Mouse (Mus musculus) hindbrain, postnatal 0 days (tissue): ENCODE results near the gene Spint5. TPM values are rescaled to one million over a fixed set of nuclear protein-coding genes. Genes with fewer than 3 reads are reported as not detected.
"Not testable (repeated sequence)": the region's sequence is repeated elsewhere in the genome, so short reads cannot be mapped to it uniquely, and the experiment has no call there.

Experiments used
- ATAC-seq: fragments of 200-750 bp; cut with Nextera tagmentation; 2 replicates; pipeline ENCODE4 v1.8.0; 2017; ENCODE audit warnings: mild to moderate bottlenecking, moderate TSS enrichment, moderate library complexity
- DNase-seq: peaks from one replicate; pipeline ENCODE4 v3.0.0-alpha.2; 2015; ENCODE audit warnings: low spot score
- H3K27ac ChIP-seq: fragments of 300-500 bp; sonication (generic); 2 replicates; pipeline ENCODE4 v1.5.1; 2014; ENCODE audit warnings: mild to moderate bottlenecking
- H3K27me3 ChIP-seq: fragments of 300-500 bp; sonication (generic); 2 replicates; pipeline ENCODE4 v1.6.1; 2014; ENCODE audit warnings: low read length, mixed read lengths; ENCODE audit not compliant: insufficient read depth
- H3K36me3 ChIP-seq: fragments of 300-500 bp; sonication (generic); 2 replicates; pipeline ENCODE4 v1.6.1; 2014; ENCODE audit warnings: low read length, mixed read lengths; ENCODE audit not compliant: insufficient read depth
- H3K4me1 ChIP-seq: fragments of 300-500 bp; sonication (generic); 2 replicates; pipeline ENCODE4 v1.6.1; 2014; ENCODE audit warnings: antibody characterized with exemption, low read length, mixed read lengths; ENCODE audit not compliant: insufficient read depth
- H3K4me2 ChIP-seq: fragments of 300-500 bp; sonication (generic); 2 replicates; pipeline ENCODE4 v1.6.1; 2014; ENCODE audit warnings: low read depth, mild to moderate bottlenecking, low read length, moderate library complexity, mixed read lengths
- H3K4me3 ChIP-seq: fragments of 300-500 bp; sonication (generic); 2 replicates; pipeline ENCODE4 v1.5.1; 2014; ENCODE audit warnings: low read length
- H3K9ac ChIP-seq: fragments of 300-500 bp; sonication (generic); replicated peaks from 2 replicates; pipeline ENCODE4 v1.6.1; 2014; ENCODE audit warnings: mild to moderate bottlenecking, low read length, moderate library complexity, mixed read lengths
- H3K9me3 ChIP-seq: fragments of 300-500 bp; sonication (generic); 2 replicates; pipeline ENCODE4 v1.6.1; 2016; ENCODE audit warnings: low read length, mixed read lengths
- CTCF ChIP-seq: IDR thresholded peaks from 2 replicates; pipeline ENCODE4 v1.5.1; 2016; ENCODE audit warnings: antibody characterized with exemption, control low read depth, low read depth
- WGBS: fragments of 180-500 bp; shearing (Covaris S2); extraction: QIAGEN DNeasy Blood & Tissue Kit; methylation state at CpG from one replicate; pipeline ENCODE4 v1.1.7; 2014; 5-methylcytosine and 5-hydroxymethylcytosine counted together
- polyA plus RNA-seq: library from polyadenylated mRNA; unstranded; fragments of >200 nt; fragmentation: Nextera tagmentation; extraction: Ambion mirVana; gene quantifications from 2 replicates; pipeline ENCODE4 v1.2.1, GENCODE M21; 2015
- total RNA-seq: library from RNA; depleted of rRNA; stranded (reverse); fragments of >200 nt; gene quantifications from 2 replicates; pipeline ENCODE4 v1.2.3, GENCODE M21; 2014

Gene Spint5
- total and polyA plus RNA-seq, 2 experiments from 2014 or later: not detected

DNA sequence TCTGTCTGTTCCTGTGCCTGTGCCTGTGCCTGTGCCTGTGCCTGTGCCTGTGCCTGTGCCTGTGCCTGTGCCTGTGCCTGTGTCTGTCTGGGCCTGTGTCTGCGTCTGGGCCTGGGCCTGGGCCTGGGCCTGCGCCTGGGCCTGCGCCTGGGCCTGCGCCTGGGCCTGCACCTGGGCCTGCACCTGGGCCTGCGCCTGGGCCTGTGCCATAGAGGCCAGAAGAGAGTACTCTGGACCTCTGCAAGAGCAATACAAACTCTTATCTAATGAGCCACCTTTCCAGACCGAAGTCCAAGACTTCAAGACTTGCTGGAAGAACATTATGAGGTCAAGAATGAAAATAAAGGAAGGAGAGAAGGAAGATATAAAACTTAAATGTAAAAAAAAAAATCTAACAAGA is 9.8 kb upstream of the Spint5 start:
- Histone ChIP-seq H3K9ac (no peak overlapping the region), H3K9me3 (no peaks in the 10 kb centered on the region), H3K27me3 (no peaks in the 10 kb centered on the region), H3K4me3 (no peak overlapping the region), H3K36me3 (no peaks in the 10 kb centered on the region), H3K4me2 (no peak overlapping the region), H3K27ac (no peak overlapping the region), H3K4me1 (no peaks in the 10 kb centered on the region)
- no peak for DNase-seq
- no peak for ATAC-seq
- 95% methylated on average over 6 of the region's 6 CpGs for WGBS
- no peak for TF ChIP-seq CTCF

GRCm38 (mm10) chr2:164705991-164706390 is 9.1 kb upstream of the Spint5 start:
- Histone ChIP-seq H3K4me2 (no peak overlapping the region), H3K4me1 (no peaks in the 10 kb centered on the region), H3K36me3 (no peaks in the 10 kb centered on the region), H3K27ac (no peak overlapping the region), H3K9ac (no peak overlapping the region), H3K4me3 (no peak overlapping the region), H3K9me3 (no peaks in the 10 kb centered on the region), H3K27me3 (no peaks in the 10 kb centered on the region)
- ATAC-seq: no peak
- DNase-seq: no peak
- WGBS: 92% methylated on average over 14 of the region's 14 CpGs
- no peak for TF ChIP-seq CTCF

GRCm38 (mm10) chr2:164716194-164716786 is 1.2 kb downstream of the Spint5 start:
- H3K36me3 ChIP-seq, H3K27ac ChIP-seq, DNase-seq, H3K9ac ChIP-seq, H3K27me3 ChIP-seq, ATAC-seq, H3K9me3 ChIP-seq, H3K4me3 ChIP-seq, H3K4me1 ChIP-seq, H3K4me2 ChIP-seq: not testable (repeated sequence)
- WGBS: 90% methylated on average over 21 of the region's 23 CpGs

GRCm38 (mm10) chr2:164723276-164723675 is 8.2 kb downstream of the Spint5 start:
- Histone ChIP-seq H3K9ac (no peak overlapping the region), H3K27ac (no peak overlapping the region), H3K9me3 (no peaks in the 10 kb centered on the region), H3K4me1 (no peaks in the 10 kb centered on the region), H3K36me3 (no peaks in the 10 kb centered on the region), H3K4me3 (no peak overlapping the region), H3K27me3 (no peaks in the 10 kb centered on the region), H3K4me2 (no peak overlapping the region)
- ATAC-seq (no peak), DNase-seq (no peak)
- WGBS: 64% methylated on average over 4 of the region's 4 CpGs
- no peak for TF ChIP-seq CTCF

DNA sequence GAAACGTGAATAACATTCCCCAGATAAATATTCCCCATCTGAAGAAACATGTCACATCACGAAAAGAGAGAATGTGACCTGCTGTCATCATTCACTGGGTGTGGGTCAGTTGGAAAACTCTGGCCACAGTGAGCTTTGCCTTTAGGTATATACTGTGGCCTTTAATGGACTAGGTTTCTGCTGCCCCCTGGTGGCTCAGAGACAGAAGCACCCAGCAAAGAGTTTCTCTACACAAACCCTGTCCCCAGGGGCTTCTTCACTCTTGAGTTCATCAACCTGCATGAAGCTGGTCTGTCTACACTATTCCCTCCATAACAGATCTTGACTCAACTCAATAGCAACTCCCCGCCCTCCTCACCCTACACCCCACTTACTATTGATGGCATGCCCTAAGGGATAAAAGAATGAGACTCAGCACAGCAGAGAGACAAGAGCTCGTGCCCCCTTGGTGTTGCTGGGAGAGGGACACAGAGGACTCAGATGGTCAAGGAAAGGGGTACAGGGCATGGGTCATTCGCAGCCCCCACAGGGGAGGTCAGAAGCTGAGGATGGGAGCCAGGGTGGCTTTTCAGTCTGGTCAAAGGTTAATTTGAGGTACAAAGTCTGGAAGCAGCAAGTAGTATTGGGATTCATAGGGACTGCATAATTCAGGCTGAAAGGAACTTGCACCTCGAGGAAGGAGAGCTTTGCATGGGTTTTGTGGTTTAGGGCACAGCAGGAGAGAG is 11.0 kb downstream of the Spint5 start:
- DNase-seq (peak; percentile 89), ATAC-seq (peak; percentile 64; the same call in 1 of the 2 replicates)
- H3K4me2 ChIP-seq: no peak overlapping the region
- no peaks in the 10 kb centered on the region for H3K27me3 ChIP-seq
- no peaks in the 10 kb centered on the region for H3K4me1 ChIP-seq
- peak; percentile 91 for TF ChIP-seq CTCF
- no peaks in the 10 kb centered on the region for H3K9me3 ChIP-seq
- no peak overlapping the region for H3K4me3 ChIP-seq
- no peak overlapping the region for H3K9ac ChIP-seq
- H3K27ac ChIP-seq: no peak overlapping the region
- WGBS: 23% methylated on average over 6 of the region's 6 CpGs
- no peaks in the 10 kb centered on the region for H3K36me3 ChIP-seq

DNA sequence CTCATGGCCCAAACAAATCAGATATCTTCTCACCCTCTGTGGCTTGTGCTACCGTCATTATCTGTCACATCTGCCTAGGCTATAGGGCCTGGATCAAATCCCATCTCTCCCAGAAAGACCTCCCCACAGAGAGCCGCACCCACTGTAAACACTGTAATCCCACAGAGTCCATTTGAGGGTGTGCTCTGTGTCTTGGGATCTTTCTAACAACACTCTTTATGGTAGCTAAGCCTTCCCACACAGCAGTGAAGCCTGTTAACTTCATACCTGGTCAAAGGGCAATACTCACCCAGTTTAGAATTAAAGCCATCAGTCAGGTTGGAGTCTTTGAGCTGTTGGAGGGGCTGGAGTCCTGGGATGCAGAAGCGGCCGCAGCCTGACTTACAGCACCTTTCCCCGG is 16.6 kb downstream of the Spint5 start:
- WGBS: 73% methylated on average over 5 of the region's 5 CpGs
- Histone ChIP-seq H3K4me3 (no peak overlapping the region), H3K9ac (no peak overlapping the region), H3K36me3 (no peaks in the 10 kb centered on the region), H3K27me3 (no peaks in the 10 kb centered on the region), H3K4me1 (no peaks in the 10 kb centered on the region), H3K9me3 (no peaks in the 10 kb centered on the region), H3K27ac (no peak overlapping the region), H3K4me2 (no peak overlapping the region)
- DNase-seq: no peak
- no peak for ATAC-seq
- TF ChIP-seq CTCF: no peak

DNA sequence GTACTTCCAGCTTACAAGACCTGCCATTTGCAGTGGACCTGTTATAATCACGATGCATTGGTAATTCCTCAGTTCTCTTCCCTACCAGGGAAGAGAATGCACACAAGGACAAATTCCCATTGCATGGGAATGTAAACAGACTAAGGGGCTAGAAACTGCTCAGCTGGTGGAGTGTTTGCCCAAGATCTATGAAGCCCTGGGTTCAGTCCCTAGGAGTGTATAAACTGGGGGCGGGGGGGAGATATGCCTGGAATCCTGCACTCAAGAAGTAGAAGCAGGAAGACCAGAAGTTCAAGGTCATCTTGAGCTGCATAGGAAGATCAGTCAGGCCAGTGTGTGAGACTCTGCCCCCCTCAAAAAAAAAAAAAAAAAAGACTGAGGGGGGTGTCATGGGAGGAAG is 18.2 kb downstream of the Spint5 start:
- no peaks in the 10 kb centered on the region for H3K4me1 ChIP-seq
- no peak for TF ChIP-seq CTCF
- no peaks in the 10 kb centered on the region for H3K9me3 ChIP-seq
- H3K4me3 ChIP-seq: no peak overlapping the region
- H3K9ac ChIP-seq: no peak overlapping the region
- H3K27ac ChIP-seq: no peak overlapping the region
- H3K4me2 ChIP-seq: no peak overlapping the region
- no peaks in the 10 kb centered on the region for H3K36me3 ChIP-seq
- ATAC-seq (no peak), DNase-seq (no peak)
- H3K27me3 ChIP-seq: no peaks in the 10 kb centered on the region
- WGBS: 93% methylated on average over 2 of the region's 2 CpGs
